Mouse (Mus musculus) cerebellum, adult 2 months (tissue): ENCODE data around the gene Retreg2. TPM values are rescaled to one million over a fixed set of nuclear protein-coding genes. Genes with fewer than 3 reads are reported as not detected.

Source experiments
- DNase-seq, 2 experiments: peaks; one replicate each; pipeline ENCODE4 v3.0.0; 2021
- H3K27ac ChIP-seq: fragments of 200-500 bp; 2 replicates; pipeline ENCODE4 v1.5.1; 2012; ENCODE audit warnings: low read length, control low read depth, inconsistent platforms; ENCODE audit not compliant: insufficient read depth
- H3K27me3 ChIP-seq: fragments of 200-500 bp; 2 replicates; pipeline ENCODE4 v1.6.1; 2012; ENCODE audit warnings: inconsistent platforms, mild to moderate bottlenecking, low read length, moderate library complexity; ENCODE audit not compliant: control insufficient read depth, insufficient read depth
- H3K4me1 ChIP-seq: fragments of 200-500 bp; 2 replicates; pipeline ENCODE4 v1.6.1; 2011; ENCODE audit warnings: low read length; ENCODE audit not compliant: control insufficient read depth, insufficient read depth
- H3K4me3 ChIP-seq: fragments of 200-500 bp; replicated peaks from 2 replicates; pipeline ENCODE3; 2011; ENCODE audit warnings: mild to moderate bottlenecking, low read depth, low read length, control low read depth; ENCODE audit not compliant: insufficient read depth
- CTCF ChIP-seq: fragments of 200-500 bp; IDR thresholded peaks from 2 replicates; pipeline ENCODE4 v1.5.1; 2011; ENCODE audit warnings: low read depth, mild to moderate bottlenecking, control low read depth, low read length, moderate library complexity, borderline replicate concordance; ENCODE audit not compliant: insufficient read depth
- POLR2A ChIP-seq: fragments of 200-500 bp; IDR thresholded peaks from 2 replicates; pipeline ENCODE4 v1.6.1; 2011; ENCODE audit warnings: low read length, control low read depth, borderline replicate concordance; ENCODE audit not compliant: insufficient read depth
- WGBS: fragments of 180-500 bp; shearing (Covaris S2); methylation state at CpG from one replicate; pipeline ENCODE4 v1.1.7; 2018; 5-methylcytosine and 5-hydroxymethylcytosine counted together
- polyA plus RNA-seq: library from polyadenylated mRNA; depleted of rRNA; stranded (reverse); fragments of >200 nt; gene quantifications from 2 replicates; pipeline ENCODE4 v1.2.3, GENCODE M21; 2012

Retreg2 gene
- polyA plus RNA-seq, 1 experiment, result 261 TPM

GRCm38 (mm10) chr1:75180105-75180590, 37.6 kb downstream of the Retreg2 start, which contains the start of gene Abcb6:
Abcb6 (minus strand) TSS chr1:75180392.
- 1% methylated on average over 31 of the region's 31 CpGs for WGBS

GRCm38 (mm10) chr1:75180741-75181140, 38.2 kb downstream of the Retreg2 start:
- 44% methylated on average over 7 of the region's 7 CpGs for WGBS
- Histone ChIP-seq H3K4me3 (no peak overlapping the region), H3K4me1 (peaks cover 14% of the 10 kb centered on the region), H3K27me3 (no peaks in the 10 kb centered on the region), H3K27ac (no peak overlapping the region)
- DNase-seq, result no peak
- no peak for TF ChIP-seq POLR2A

More at GRCm38 (mm10) chr1:75180105-75180590, 37.6 kb downstream of the Retreg2 start, which contains the start of gene Abcb6:
- Histone ChIP-seq H3K4me1 (peaks cover 8% of the 10 kb centered on the region), H3K27ac (no peak within 1 kb of the TSS), H3K27me3 (no peaks in the 10 kb centered on the region), H3K4me3 (peak within 1 kb of the TSS; percentile 70)
- TF ChIP-seq POLR2A, result peak; percentile 41; the same call in 1 of the 2 replicates
- TF ChIP-seq CTCF, result no peak
- peak; percentile 83 for DNase-seq

GRCm38 (mm10) chr1:75181377-75181870, 38.8 kb downstream of the Retreg2 start:
- Histone ChIP-seq H3K4me1 (peaks cover 18% of the 10 kb centered on the region), H3K27ac (no peak overlapping the region), H3K4me3 (no peak overlapping the region), H3K27me3 (no peaks in the 10 kb centered on the region)
- TF ChIP-seq POLR2A (no peak), CTCF (no peak)
- DNase-seq, result no peak
- 67% methylated on average over 4 of the region's 4 CpGs for WGBS

- DNase-seq, result no peak
Observed at GRCm38 (mm10) chr1:75182160-75182559, 39.6 kb downstream of the Retreg2 start.

GRCm38 (mm10) chr1:75185495-75185894, 42.9 kb downstream of the Retreg2 start:
- no peak for TF ChIP-seq POLR2A
- no peak overlapping the region for H3K27ac ChIP-seq
- H3K4me3 ChIP-seq, result no peak overlapping the region
- peak; percentile 49 to 55 for DNase-seq
- 47% methylated on average over 11 of the region's 11 CpGs for WGBS
- H3K27me3 ChIP-seq, result no peaks in the 10 kb centered on the region
- peaks cover 20% of the 10 kb centered on the region for H3K4me1 ChIP-seq

More at GRCm38 (mm10) chr1:75182160-75182559, 39.6 kb downstream of the Retreg2 start:
- H3K4me3 ChIP-seq, result no peak overlapping the region
- no peaks in the 10 kb centered on the region for H3K27me3 ChIP-seq
- peaks cover 18% of the 10 kb centered on the region for H3K4me1 ChIP-seq
- 40% methylated on average over 4 of the region's 4 CpGs for WGBS
- 0 out of 2 replicates have a peak, but pooled peaks have one; percentile 17 for TF ChIP-seq CTCF
- no peak for TF ChIP-seq POLR2A
- no peak overlapping the region for H3K27ac ChIP-seq

GRCm38 (mm10) chr1:75187126-75187525, 44.5 kb downstream of the Retreg2 start:
- DNase-seq, result no peak
- no peak overlapping the region for H3K27ac ChIP-seq
- H3K27me3 ChIP-seq, result no peaks in the 10 kb centered on the region
- H3K4me3 ChIP-seq, result no peak overlapping the region
- TF ChIP-seq POLR2A, result no peak
- no peak for TF ChIP-seq CTCF
- peaks cover 20% of the 10 kb centered on the region for H3K4me1 ChIP-seq

GRCm38 (mm10) chr1:75187914-75188483, 45.4 kb downstream of the Retreg2 start:
- WGBS, result 83% methylated on average over 2 of the region's 2 CpGs
- no peaks in the 10 kb centered on the region for H3K27me3 ChIP-seq
- DNase-seq, result no peak
- no peak for TF ChIP-seq CTCF
- no peak overlapping the region for H3K4me3 ChIP-seq
- no peak overlapping the region for H3K27ac ChIP-seq
- H3K4me1 ChIP-seq, result peaks cover 20% of the 10 kb centered on the region

- no peak for DNase-seq
- Histone ChIP-seq H3K4me3 (peak overlapping the region; percentile 82), H3K27me3 (no peaks in the 10 kb centered on the region), H3K27ac (no peak overlapping the region), H3K4me1 (peaks cover 11% of the 10 kb centered on the region)
- TF ChIP-seq POLR2A, result no peak
- no peak for TF ChIP-seq CTCF
- WGBS, result 27% methylated on average over 2 of the region's 2 CpGs
Observed at GRCm38 (mm10) chr1:75190577-75190976, 48.0 kb downstream of the Retreg2 start.
